Mouse (Mus musculus) forebrain, embryonic 16.5 days (tissue): ENCODE data around the gene Ankrd33b. TPM values are rescaled to one million over a fixed set of nuclear protein-coding genes. Genes with fewer than 3 reads are reported as not detected.

Experiments used
- ATAC-seq: fragments of 200-750 bp; cut with Nextera tagmentation; 2 replicates; pipeline ENCODE4 v1.8.0; 2017; ENCODE audit warnings: mild to moderate bottlenecking, moderate library complexity
- H3K27ac ChIP-seq: fragments of 300-500 bp; sonication (generic); 2 replicates; pipeline ENCODE4 v1.5.1; 2014; ENCODE audit warnings: low read length, control low read depth
- H3K27me3 ChIP-seq: fragments of 300-500 bp; sonication (generic); replicated peaks from 2 replicates; pipeline ENCODE4 v1.6.1; 2014; ENCODE audit warnings: low read length; ENCODE audit not compliant: control insufficient read depth, insufficient read depth
- H3K36me3 ChIP-seq: fragments of 300-500 bp; sonication (generic); 2 replicates; pipeline ENCODE4 v1.6.1; 2014; ENCODE audit not compliant: control insufficient read depth, insufficient read depth
- H3K4me1 ChIP-seq: fragments of 300-500 bp; sonication (generic); replicated peaks from 2 replicates; pipeline ENCODE4 v1.6.1; 2014; ENCODE audit warnings: low read length; ENCODE audit not compliant: control insufficient read depth, insufficient read depth
- H3K4me2 ChIP-seq: fragments of 300-500 bp; sonication (generic); 2 replicates; pipeline ENCODE4 v1.6.1; 2014; ENCODE audit warnings: mild to moderate bottlenecking, low read length, control low read depth
- H3K4me3 ChIP-seq: fragments of 300-500 bp; sonication (generic); replicated peaks from 2 replicates; pipeline ENCODE4 v1.5.1; 2014; ENCODE audit warnings: mild to moderate bottlenecking, low read length, control low read depth
- H3K9ac ChIP-seq: fragments of 300-500 bp; sonication (generic); replicated peaks from 2 replicates; pipeline ENCODE4 v1.6.1; 2014; ENCODE audit warnings: low read depth, low read length, control low read depth
- H3K9me3 ChIP-seq: fragments of 300-500 bp; sonication (generic); 2 replicates; pipeline ENCODE4 v1.6.1; 2016; ENCODE audit warnings: low read length; ENCODE audit not compliant: control insufficient read depth
- WGBS: fragments of 180-500 bp; shearing (Covaris S2); extraction: QIAGEN DNeasy Blood & Tissue Kit; methylation state at CpG from one replicate; pipeline ENCODE4 v1.1.7; 2014; 5-methylcytosine and 5-hydroxymethylcytosine counted together
- polyA plus RNA-seq: library from polyadenylated mRNA; unstranded; fragments of >200 nt; fragmentation: Nextera tagmentation; extraction: Ambion mirVana; gene quantifications from 2 replicates; pipeline ENCODE4 v1.2.1, GENCODE M21; 2015

Gene Ankrd33b
- 0.39 and 0.53 TPM in 2 replicates for polyA plus RNA-seq

- Histone ChIP-seq H3K36me3 (no peaks in the 10 kb centered on the region), H3K27ac (no peak within 1 kb of the TSS), H3K9ac (peak within 1 kb of the TSS; percentile 54), H3K4me1 (peaks cover 27% of the 10 kb centered on the region), H3K4me2 (peak within 1 kb of the TSS; percentile 100), H3K4me3 (peak within 1 kb of the TSS; percentile 68), H3K9me3 (no peaks in the 10 kb centered on the region), H3K27me3 (peaks cover 48% of the 10 kb centered on the region)
- ATAC-seq, result peak; percentile 67
- WGBS, result 1% methylated on average over 48 of the region's 49 CpGs
These were observed at the start of gene Ankrd33b for GRCm38 (mm10) chr15:31367481-31368200. Ankrd33b (minus strand) TSS chr15:31367726.

- H3K27me3 ChIP-seq, result no peaks in the 10 kb centered on the region
- H3K9me3 ChIP-seq, result 0 out of 2 replicates have a peak, but pooled peaks cover 2% of the 10 kb centered on the region
- no peak for ATAC-seq
- no peak overlapping the region for H3K4me3 ChIP-seq
- no peaks in the 10 kb centered on the region for H3K4me1 ChIP-seq
- 81% methylated on average over 4 of the region's 4 CpGs for WGBS
- no peak overlapping the region for H3K9ac ChIP-seq
- no peak overlapping the region for H3K27ac ChIP-seq
- no peaks in the 10 kb centered on the region for H3K36me3 ChIP-seq
- no peak overlapping the region for H3K4me2 ChIP-seq
These were observed 47.7 kb upstream of the Ankrd33b start for GRCm38 (mm10) chr15:31415181-31415580.

- no peaks in the 10 kb centered on the region for H3K27me3 ChIP-seq
- no peaks in the 10 kb centered on the region for H3K36me3 ChIP-seq
- no peaks in the 10 kb centered on the region for H3K4me1 ChIP-seq
- 52% methylated on average over 6 of the region's 6 CpGs for WGBS
- no peak for ATAC-seq
- H3K9ac ChIP-seq, result no peak overlapping the region
- H3K27ac ChIP-seq, result no peak overlapping the region
- H3K4me3 ChIP-seq, result no peak overlapping the region
- 0 out of 2 replicates have a peak, but pooled peaks cover 2% of the 10 kb centered on the region for H3K9me3 ChIP-seq
- no peak overlapping the region for H3K4me2 ChIP-seq
These were observed 46.8 kb upstream of the Ankrd33b start for GRCm38 (mm10) chr15:31414179-31414898.

- H3K4me3 ChIP-seq, result no peak overlapping the region
- no peaks in the 10 kb centered on the region for H3K36me3 ChIP-seq
- no peak overlapping the region for H3K27ac ChIP-seq
- H3K9ac ChIP-seq, result no peak overlapping the region
- H3K4me1 ChIP-seq, result no peaks in the 10 kb centered on the region
- no peak for ATAC-seq
- 86% methylated on average over 6 of the region's 6 CpGs for WGBS
- no peaks in the 10 kb centered on the region for H3K9me3 ChIP-seq
- H3K27me3 ChIP-seq, result no peaks in the 10 kb centered on the region
- H3K4me2 ChIP-seq, result no peak overlapping the region
These were observed 46.1 kb upstream of the Ankrd33b start for GRCm38 (mm10) chr15:31413662-31414061.

GRCm38 (mm10) chr15:31412933-31413332, 45.4 kb upstream of the Ankrd33b start:
- Histone ChIP-seq H3K9me3 (no peaks in the 10 kb centered on the region), H3K27me3 (no peaks in the 10 kb centered on the region), H3K9ac (no peak overlapping the region), H3K27ac (no peak overlapping the region), H3K4me2 (no peak overlapping the region), H3K4me1 (no peaks in the 10 kb centered on the region), H3K4me3 (no peak overlapping the region), H3K36me3 (no peaks in the 10 kb centered on the region)
- WGBS, result 60% methylated on average over 3 of the region's 3 CpGs
- no peak for ATAC-seq

- Histone ChIP-seq H3K27me3 (no peaks in the 10 kb centered on the region), H3K27ac (no peak overlapping the region), H3K4me1 (no peaks in the 10 kb centered on the region), H3K4me3 (no peak overlapping the region), H3K9ac (no peak overlapping the region), H3K36me3 (no peaks in the 10 kb centered on the region), H3K9me3 (no peaks in the 10 kb centered on the region), H3K4me2 (no peak overlapping the region)
- ATAC-seq, result no peak
- 85% methylated on average over 6 of the region's 6 CpGs for WGBS
These were observed 44.9 kb upstream of the Ankrd33b start for GRCm38 (mm10) chr15:31412436-31412835.

- Histone ChIP-seq H3K36me3 (no peaks in the 10 kb centered on the region), H3K4me2 (no peak overlapping the region), H3K9me3 (no peaks in the 10 kb centered on the region), H3K27ac (no peak overlapping the region), H3K9ac (no peak overlapping the region), H3K4me3 (no peak overlapping the region), H3K4me1 (no peaks in the 10 kb centered on the region), H3K27me3 (no peaks in the 10 kb centered on the region)
- ATAC-seq, result no peak
- WGBS, result 86% methylated on average over 4 of the region's 4 CpGs
These were observed 40.0 kb upstream of the Ankrd33b start for GRCm38 (mm10) chr15:31407490-31407889.

- no peak overlapping the region for H3K27ac ChIP-seq
- H3K4me2 ChIP-seq, result no peak overlapping the region
- 96% methylated on average over 5 of the region's 5 CpGs for WGBS
- H3K9me3 ChIP-seq, result no peaks in the 10 kb centered on the region
- no peak overlapping the region for H3K9ac ChIP-seq
- no peak overlapping the region for H3K4me3 ChIP-seq
- no peak for ATAC-seq
- H3K4me1 ChIP-seq, result no peaks in the 10 kb centered on the region
- no peaks in the 10 kb centered on the region for H3K36me3 ChIP-seq
- H3K27me3 ChIP-seq, result no peaks in the 10 kb centered on the region
These were observed 39.4 kb upstream of the Ankrd33b start for GRCm38 (mm10) chr15:31406881-31407280.

GRCm38 (mm10) chr15:31404346-31404745, 36.8 kb upstream of the Ankrd33b start:
- Histone ChIP-seq H3K27me3 (no peaks in the 10 kb centered on the region), H3K9ac (no peak overlapping the region), H3K4me1 (no peaks in the 10 kb centered on the region), H3K9me3 (no peaks in the 10 kb centered on the region), H3K36me3 (no peaks in the 10 kb centered on the region), H3K27ac (no peak overlapping the region), H3K4me2 (no peak overlapping the region), H3K4me3 (no peak overlapping the region)
- 86% methylated on average over 8 of the region's 8 CpGs for WGBS
- no peak for ATAC-seq
